Mouse (Mus musculus) cerebellum, adult 2 months (tissue): ENCODE data around the gene Nkrf.

Source experiments
- CTCF ChIP-seq: fragments of 200-500 bp; IDR thresholded peaks from 2 replicates; pipeline ENCODE4 v1.5.1; 2011; ENCODE audit warnings: low read depth, mild to moderate bottlenecking, control low read depth, low read length, moderate library complexity, borderline replicate concordance; ENCODE audit not compliant: insufficient read depth
- POLR2A ChIP-seq: fragments of 200-500 bp; IDR thresholded peaks from 2 replicates; pipeline ENCODE4 v1.6.1; 2011; ENCODE audit warnings: low read length, control low read depth, borderline replicate concordance; ENCODE audit not compliant: insufficient read depth

GRCm38 (mm10) chrX:36874704-36875128 is 28.0 kb downstream of the Nkrf start:
- TF ChIP-seq POLR2A (no peak), CTCF (no peak)
